Mouse (Mus musculus) limb, embryonic 14.5 days (tissue): ENCODE measurements around the gene Olfr23. TPM values are rescaled to one million over a fixed set of nuclear protein-coding genes. Genes with fewer than 3 reads are reported as not detected.
"Not testable (repeated sequence)": the region's sequence is repeated elsewhere in the genome, so short reads cannot be mapped to it uniquely, and the experiment has no call there.

Experiments
- ATAC-seq: fragments of 200-750 bp; cut with Nextera tagmentation; 2 replicates; pipeline ENCODE4 v1.8.0; 2017; ENCODE audit warnings: low read depth, moderate number of reproducible peaks, moderate TSS enrichment; ENCODE audit not compliant: low FRiP score
- DNase-seq: peaks from one replicate; pipeline ENCODE4 v3.0.0-alpha.2; 2015; ENCODE audit warnings: low spot score
- H3K27ac ChIP-seq: fragments of 300-500 bp; sonication (generic); replicated peaks from 2 replicates; pipeline ENCODE4 v1.5.1; 2014; ENCODE audit warnings: low read depth, mild to moderate bottlenecking, low read length, moderate library complexity, mixed read lengths
- H3K27me3 ChIP-seq: fragments of 300-500 bp; sonication (generic); 2 replicates; pipeline ENCODE4 v1.6.1; 2014; ENCODE audit warnings: low read length, mixed read lengths; ENCODE audit not compliant: control insufficient read depth, insufficient read depth
- H3K36me3 ChIP-seq: fragments of 300-500 bp; sonication (generic); 2 replicates; pipeline ENCODE4 v1.6.1; 2014; ENCODE audit warnings: mild to moderate bottlenecking, low read length, moderate library complexity, mixed read lengths; ENCODE audit not compliant: control insufficient read depth, insufficient read depth
- H3K4me1 ChIP-seq: fragments of 300-500 bp; sonication (generic); 2 replicates; pipeline ENCODE4 v1.6.1; 2014; ENCODE audit warnings: antibody characterized with exemption, low read length, mixed read lengths; ENCODE audit not compliant: control insufficient read depth, insufficient read depth
- H3K4me2 ChIP-seq: fragments of 300-500 bp; sonication (generic); replicated peaks from 2 replicates; pipeline ENCODE4 v1.6.1; 2014; ENCODE audit warnings: low read depth, mild to moderate bottlenecking, low read length, moderate library complexity; ENCODE audit not compliant: severe bottlenecking
- H3K4me3 ChIP-seq: fragments of 300-500 bp; sonication (generic); replicated peaks from 2 replicates; pipeline ENCODE4 v1.5.1; 2014; ENCODE audit warnings: low read length
- H3K9ac ChIP-seq: fragments of 300-500 bp; sonication (generic); 2 replicates; pipeline ENCODE4 v1.6.1; 2014; ENCODE audit warnings: mild to moderate bottlenecking, low read depth, low read length, moderate library complexity; ENCODE audit not compliant: severe bottlenecking
- H3K9me3 ChIP-seq: fragments of 300-500 bp; sonication (generic); 2 replicates; pipeline ENCODE4 v1.6.1; 2016; ENCODE audit warnings: low read length; ENCODE audit not compliant: control insufficient read depth
- POLR2A ChIP-seq: fragments of 200-500 bp; IDR thresholded peaks from 2 replicates; pipeline ENCODE4 v1.8.0; 2012; ENCODE audit warnings: inconsistent platforms, mild to moderate bottlenecking, moderate library complexity, borderline replicate concordance; ENCODE audit not compliant: insufficient read depth, insufficient read length; ENCODE audit errors: extremely low read depth
- WGBS: fragments of 180-500 bp; shearing (Covaris S2); extraction: QIAGEN DNeasy Blood & Tissue Kit; methylation state at CpG from one replicate; pipeline ENCODE4 v1.1.7; 2014; 5-methylcytosine and 5-hydroxymethylcytosine counted together
- polyA plus RNA-seq, 2 experiments: library from polyadenylated mRNA; depleted of rRNA in 1 of 2; stranded (reverse) in 1 of 2; unstranded in 1 of 2; fragments of >200 nt; fragmentation: Nextera tagmentation in 1 of 2; extraction: Ambion mirVana in 1 of 2; gene quantifications; 2 replicates each; pipeline versions ENCODE4 v1.2.1 to v1.2.3; 2012 to 2014

The Olfr23 gene
- not detected in 2 replicates for polyA plus RNA-seq (2012; rRNA removed)
- not detected in 2 replicates for polyA plus RNA-seq (2014; fragmentation: Nextera tagmentation; extraction: Ambion mirVana)

GRCm38 (mm10) chr11:73936377-73936776, at the start of gene Olfr23:
TSS of gene Olfr23 (plus strand) at chr11:73936677.
- no peaks in the 10 kb centered on the region for H3K36me3 ChIP-seq
- H3K9me3 ChIP-seq, result no peaks in the 10 kb centered on the region
- no peak within 1 kb of the TSS for H3K4me2 ChIP-seq
- H3K27ac ChIP-seq, result no peak within 1 kb of the TSS
- DNase-seq (no peak), ATAC-seq (no peak)
- no peak within 1 kb of the TSS for H3K4me3 ChIP-seq
- H3K27me3 ChIP-seq, result no peaks in the 10 kb centered on the region
- H3K4me1 ChIP-seq, result no peaks in the 10 kb centered on the region
- no peak within 1 kb of the TSS for H3K9ac ChIP-seq
- no peak for TF ChIP-seq POLR2A

GRCm38 (mm10) chr11:73890671-73891070, 45.8 kb upstream of the Olfr23 start, which contains the start of gene Olfr394:
TSS of gene Olfr394 (minus strand) at chr11:73890771.
- H3K9ac ChIP-seq, result no peak within 1 kb of the TSS
- WGBS, result 86% methylated on average over 1 of the region's 1 CpGs
- H3K4me3 ChIP-seq, result no peak within 1 kb of the TSS
- H3K36me3 ChIP-seq, result no peaks in the 10 kb centered on the region
- H3K27ac ChIP-seq, result no peak within 1 kb of the TSS
- no peak for DNase-seq
- no peaks in the 10 kb centered on the region for H3K27me3 ChIP-seq
- no peaks in the 10 kb centered on the region for H3K4me1 ChIP-seq
- TF ChIP-seq POLR2A, result no peak
- no peak within 1 kb of the TSS for H3K4me2 ChIP-seq
- no peak for ATAC-seq
- H3K9me3 ChIP-seq, result no peaks in the 10 kb centered on the region

- WGBS, result 80% methylated on average over 4 of the region's 4 CpGs
- not testable (repeated sequence) for H3K4me1 ChIP-seq, ATAC-seq, DNase-seq, H3K27ac ChIP-seq, H3K9ac ChIP-seq, H3K9me3 ChIP-seq, H3K36me3 ChIP-seq, H3K4me3 ChIP-seq, H3K4me2 ChIP-seq, H3K27me3 ChIP-seq
Measured at GRCm38 (mm10) chr11:73909199-73909598, 27.3 kb upstream of the Olfr23 start, which contains the start of gene Olfr395. TSS of gene Olfr395 (minus strand) at chr11:73909299.

GRCm38 (mm10) chr11:73960517-73960916, 24.0 kb downstream of the Olfr23 start, which contains the start of gene Olfr397:
TSS of gene Olfr397 (plus strand) at chr11:73960817.
- H3K36me3 ChIP-seq, result no peaks in the 10 kb centered on the region
- no peak for DNase-seq
- H3K27me3 ChIP-seq, result no peaks in the 10 kb centered on the region
- no peak within 1 kb of the TSS for H3K4me2 ChIP-seq
- no peak within 1 kb of the TSS for H3K27ac ChIP-seq
- H3K9me3 ChIP-seq, result 0 out of 2 replicates have a peak, but pooled peaks cover 6% of the 10 kb centered on the region
- no peak for TF ChIP-seq POLR2A
- no peaks in the 10 kb centered on the region for H3K4me1 ChIP-seq
- H3K9ac ChIP-seq, result no peak within 1 kb of the TSS
- no peak for ATAC-seq
- WGBS, result 74% methylated on average over 1 of the region's 1 CpGs
- H3K4me3 ChIP-seq, result no peak within 1 kb of the TSS

DNA sequence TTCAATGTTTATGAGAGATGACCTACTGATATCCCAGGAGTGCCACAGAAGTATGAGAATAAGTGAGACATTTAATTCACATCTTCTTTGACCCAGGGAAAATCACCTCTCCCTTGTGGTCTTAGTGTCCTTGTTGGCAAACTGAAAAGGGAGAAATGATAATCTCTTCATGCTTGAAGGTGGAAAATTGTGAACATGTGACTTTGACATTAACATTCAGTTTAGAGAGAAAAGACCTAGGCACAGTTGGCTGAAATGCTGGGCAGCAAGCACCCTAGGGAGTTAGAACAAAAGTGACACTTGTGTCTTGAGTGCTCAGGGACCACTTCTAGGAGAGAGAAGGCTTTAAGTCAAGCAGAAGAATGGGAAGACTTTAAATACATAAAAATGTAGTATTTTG, 53.8 kb downstream of the Olfr23 start, which contains the start of gene Olfr398:
Gene Olfr398, minus strand, starts transcription at position 101 of the 400 bp plus-strand sequence.
- no peak for DNase-seq
- H3K4me1 ChIP-seq, result no peaks in the 10 kb centered on the region
- no peak within 1 kb of the TSS for H3K9ac ChIP-seq
- H3K36me3 ChIP-seq, result no peaks in the 10 kb centered on the region
- no peak for TF ChIP-seq POLR2A
- no peak within 1 kb of the TSS for H3K27ac ChIP-seq
- H3K4me3 ChIP-seq, result no peak within 1 kb of the TSS
- H3K9me3 ChIP-seq, result no peaks in the 10 kb centered on the region
- ATAC-seq, result no peak
- no peaks in the 10 kb centered on the region for H3K27me3 ChIP-seq
- no peak within 1 kb of the TSS for H3K4me2 ChIP-seq

Other genes starting within 250 kb of the Olfr23 start
- gene Zfp735, start 247.9 kb upstream of the Olfr23 start, polyA plus RNA-seq (2012; rRNA removed), result not detected in 2 replicates
- not detected in 2 replicates for gene Zfp735, start 247.9 kb upstream of the Olfr23 start, polyA plus RNA-seq (2014; fragmentation: Nextera tagmentation; extraction: Ambion mirVana)
- not detected in 2 replicates for gene Olfr389, start 156.0 kb upstream of the Olfr23 start, polyA plus RNA-seq (2012; rRNA removed)
- not detected in 2 replicates for gene Olfr389, start 156.0 kb upstream of the Olfr23 start, polyA plus RNA-seq (2014; fragmentation: Nextera tagmentation; extraction: Ambion mirVana)
- not detected in 2 replicates for gene Olfr390, start 153.7 kb upstream of the Olfr23 start, polyA plus RNA-seq (2012; rRNA removed)
- gene Olfr390, start 153.7 kb upstream of the Olfr23 start, polyA plus RNA-seq (2014; fragmentation: Nextera tagmentation; extraction: Ambion mirVana), result not detected in 2 replicates
- not detected in 2 replicates for gene Olfr391-ps, start 133.6 kb upstream of the Olfr23 start, polyA plus RNA-seq (2012; rRNA removed)
- gene Olfr391-ps, start 133.6 kb upstream of the Olfr23 start, polyA plus RNA-seq (2014; fragmentation: Nextera tagmentation; extraction: Ambion mirVana), result not detected in 2 replicates
- gene Olfr392, start 119.6 kb upstream of the Olfr23 start, polyA plus RNA-seq (2012; rRNA removed), result not detected in 2 replicates
- gene Olfr392, start 119.6 kb upstream of the Olfr23 start, polyA plus RNA-seq (2014; fragmentation: Nextera tagmentation; extraction: Ambion mirVana), result not detected in 2 replicates
- gene Olfr393, start 85.2 kb upstream of the Olfr23 start, polyA plus RNA-seq (2012; rRNA removed), result not detected in 2 replicates
- gene Olfr393, start 85.2 kb upstream of the Olfr23 start, polyA plus RNA-seq (2014; fragmentation: Nextera tagmentation; extraction: Ambion mirVana), result not detected in 2 replicates
- not detected in 2 replicates for gene Olfr394, start 45.9 kb upstream of the Olfr23 start, polyA plus RNA-seq (2012; rRNA removed)
- gene Olfr394, start 45.9 kb upstream of the Olfr23 start, polyA plus RNA-seq (2014; fragmentation: Nextera tagmentation; extraction: Ambion mirVana), result not detected in 2 replicates
- not detected in 2 replicates for gene Olfr395, start 27.4 kb upstream of the Olfr23 start, polyA plus RNA-seq (2012; rRNA removed)
- gene Olfr395, start 27.4 kb upstream of the Olfr23 start, polyA plus RNA-seq (2014; fragmentation: Nextera tagmentation; extraction: Ambion mirVana), result not detected in 2 replicates
- gene Olfr397, start 24.1 kb downstream of the Olfr23 start, polyA plus RNA-seq (2012; rRNA removed), result not detected in 2 replicates
- not detected in 2 replicates for gene Olfr397, start 24.1 kb downstream of the Olfr23 start, polyA plus RNA-seq (2014; fragmentation: Nextera tagmentation; extraction: Ambion mirVana)
- not detected in 2 replicates for gene Olfr398, start 53.7 kb downstream of the Olfr23 start, polyA plus RNA-seq (2012; rRNA removed)
- gene Olfr398, start 53.7 kb downstream of the Olfr23 start, polyA plus RNA-seq (2014; fragmentation: Nextera tagmentation; extraction: Ambion mirVana), result not detected in 2 replicates
- gene Olfr139, start 119.9 kb downstream of the Olfr23 start, polyA plus RNA-seq (2012; rRNA removed), result not detected in 2 replicates
- gene Olfr139, start 119.9 kb downstream of the Olfr23 start, polyA plus RNA-seq (2014; fragmentation: Nextera tagmentation; extraction: Ambion mirVana), result not detected in 2 replicates
- gene Olfr399, start 119.9 kb downstream of the Olfr23 start, polyA plus RNA-seq (2012; rRNA removed), result not detected in 2 replicates
- not detected in 2 replicates for gene Olfr399, start 119.9 kb downstream of the Olfr23 start, polyA plus RNA-seq (2014; fragmentation: Nextera tagmentation; extraction: Ambion mirVana)
- not detected in 2 replicates for gene Zfp616, start 133.3 kb downstream of the Olfr23 start, polyA plus RNA-seq (2012; rRNA removed)
- not detected in 2 replicates for gene Zfp616, start 133.3 kb downstream of the Olfr23 start, polyA plus RNA-seq (2014; fragmentation: Nextera tagmentation; extraction: Ambion mirVana)
- gene Olfr401, start 177.0 kb downstream of the Olfr23 start, polyA plus RNA-seq (2012; rRNA removed), result not detected in 2 replicates
- not detected in 2 replicates for gene Olfr401, start 177.0 kb downstream of the Olfr23 start, polyA plus RNA-seq (2014; fragmentation: Nextera tagmentation; extraction: Ambion mirVana)
- not detected in 2 replicates for gene Olfr402, start 216.9 kb downstream of the Olfr23 start, polyA plus RNA-seq (2012; rRNA removed)
- not detected in 2 replicates for gene Olfr402, start 216.9 kb downstream of the Olfr23 start, polyA plus RNA-seq (2014; fragmentation: Nextera tagmentation; extraction: Ambion mirVana)
- gene Olfr403, start 249.6 kb downstream of the Olfr23 start, polyA plus RNA-seq (2012; rRNA removed), result not detected in 2 replicates
- gene Olfr403, start 249.6 kb downstream of the Olfr23 start, polyA plus RNA-seq (2014; fragmentation: Nextera tagmentation; extraction: Ambion mirVana), result not detected in 2 replicates